Mouse (Mus musculus): ENCODE results near the gene Nepro. TPM values are rescaled to one million over a fixed set of nuclear protein-coding genes. Genes with fewer than 3 reads are reported as not detected.

Nepro gene
- total and polyA plus RNA-seq, 3 experiments: 5.4 to 27.7 (median 17.3) TPM

DNA sequence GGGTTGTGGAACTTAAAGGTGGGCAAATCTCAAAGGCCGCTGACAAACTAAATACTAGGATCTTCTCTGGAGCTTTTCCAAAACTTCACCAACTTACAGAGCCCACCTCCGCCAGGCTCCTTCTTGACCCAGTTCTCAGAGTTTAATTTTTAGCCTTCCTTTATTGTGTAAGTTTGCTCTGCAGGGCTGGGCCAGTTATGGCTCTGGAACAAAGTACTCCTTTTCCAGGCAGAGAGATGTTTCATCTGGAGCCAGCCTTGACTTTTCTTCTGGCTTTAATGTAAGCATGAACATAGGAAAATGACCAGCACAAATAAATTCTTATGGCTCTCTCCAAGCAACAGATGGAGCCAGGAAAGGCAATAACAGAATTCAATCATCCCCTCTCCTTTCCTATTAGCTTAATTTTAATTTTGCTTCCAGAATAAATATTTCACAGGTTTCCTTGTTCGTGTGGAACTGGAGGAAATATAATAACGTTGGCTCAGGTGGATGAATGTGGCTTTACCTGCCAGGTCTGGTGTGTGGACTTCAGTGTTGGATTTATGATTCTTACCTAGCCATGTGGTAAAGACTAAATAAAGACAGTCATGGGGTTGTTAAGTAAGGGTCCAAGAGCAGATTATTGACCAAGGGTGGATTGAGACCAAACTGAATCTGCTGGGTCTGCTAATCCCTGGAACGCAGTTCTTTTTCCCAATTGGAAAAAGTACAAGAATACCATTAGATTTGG lies 26.5 kb upstream of the Nepro start:
- no peaks in the 10 kb centered on the region for H3K36me3 ChIP-seq (replicated peaks)
- TF ChIP-seq GATA1 (IDR thresholded peaks at IDR 0.05; ENCODE audit: borderline replicate concordance, low read length): no peak
- TF ChIP-seq GATA2 (IDR thresholded peaks at IDR 0.05; ENCODE audit: borderline replicate concordance, low read depth, low read length): no peak
- TF ChIP-seq TAL1 (conservative IDR thresholded peaks at IDR 0.05; ENCODE audit: low read depth, low read length): no peak
- no peak for TF ChIP-seq CTCF (IDR thresholded peaks at IDR 0.05; ENCODE audit: low read depth, low read length)
- TF ChIP-seq POLR2AphosphoS5 (IDR thresholded peaks at IDR 0.05; ENCODE audit: insufficient replicate concordance, low read depth, low read length): no peak
- ATAC-seq (ENCODE audit: extremely low read depth, insufficient number of reproducible peaks, low FRiP score, poor library complexity, severe bottlenecking): no peak

DNA sequence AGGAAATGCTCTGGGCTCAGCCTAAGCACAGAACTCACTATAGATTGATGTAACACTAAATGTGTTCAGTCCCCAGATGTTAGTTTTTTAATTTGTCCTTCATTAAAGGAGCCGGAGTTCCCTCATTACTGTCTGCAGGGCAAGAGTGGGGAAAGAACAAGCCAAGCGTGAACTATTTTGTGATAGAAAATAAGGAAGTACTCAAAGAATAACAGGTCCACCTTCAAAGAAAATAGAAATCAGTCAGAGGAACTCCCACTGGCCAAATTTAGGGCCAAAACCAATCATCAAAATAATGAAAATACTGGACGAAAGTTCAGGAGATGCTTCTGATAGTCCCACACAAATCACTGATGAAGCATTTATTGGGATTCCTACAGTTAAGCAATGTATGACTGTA lies 22.9 kb upstream of the Nepro start:
- Histone ChIP-seq H3K4me1 (ENCODE audit: insufficient read depth, low read depth, low read length) (no peaks in the 10 kb centered on the region), H3K9me3 (replicated peaks) (no peaks in the 10 kb centered on the region), H3K4me3 (ENCODE audit: low read depth, low read length) (no peak overlapping the region), H3K27me3 (ENCODE audit: insufficient read depth, low read length) (peaks cover 21% of the 10 kb centered on the region; the same call in 1 of the 2 replicates), H3K36me3 (replicated peaks) (no peaks in the 10 kb centered on the region)
- no peak for TF ChIP-seq GATA2 (IDR thresholded peaks at IDR 0.05; ENCODE audit: borderline replicate concordance, low read depth, low read length)
- TF ChIP-seq TAL1 (conservative IDR thresholded peaks at IDR 0.05; ENCODE audit: low read depth, low read length): no peak
- no peak for TF ChIP-seq CTCF (IDR thresholded peaks at IDR 0.05; ENCODE audit: low read depth, low read length)
- no peak for TF ChIP-seq GATA1 (IDR thresholded peaks at IDR 0.05; ENCODE audit: borderline replicate concordance, low read length)
- TF ChIP-seq POLR2AphosphoS5 (IDR thresholded peaks at IDR 0.05; ENCODE audit: insufficient replicate concordance, low read depth, low read length): no peak
- DNase-seq (ENCODE audit: low spot score) (no peak), ATAC-seq (ENCODE audit: extremely low read depth, insufficient number of reproducible peaks, low FRiP score, poor library complexity, severe bottlenecking) (no peak)

More for the DNA sequence above, 26.5 kb upstream of the Nepro start:
- DNase-seq (ENCODE audit: low spot score): no peak
- Histone ChIP-seq H3K9me3 (replicated peaks) (no peaks in the 10 kb centered on the region), H3K27me3 (ENCODE audit: insufficient read depth, low read length) (peaks cover 20% of the 10 kb centered on the region), H3K4me1 (ENCODE audit: insufficient read depth, low read depth, low read length) (no peaks in the 10 kb centered on the region), H3K4me3 (ENCODE audit: low read depth, low read length) (no peak overlapping the region)

DNA sequence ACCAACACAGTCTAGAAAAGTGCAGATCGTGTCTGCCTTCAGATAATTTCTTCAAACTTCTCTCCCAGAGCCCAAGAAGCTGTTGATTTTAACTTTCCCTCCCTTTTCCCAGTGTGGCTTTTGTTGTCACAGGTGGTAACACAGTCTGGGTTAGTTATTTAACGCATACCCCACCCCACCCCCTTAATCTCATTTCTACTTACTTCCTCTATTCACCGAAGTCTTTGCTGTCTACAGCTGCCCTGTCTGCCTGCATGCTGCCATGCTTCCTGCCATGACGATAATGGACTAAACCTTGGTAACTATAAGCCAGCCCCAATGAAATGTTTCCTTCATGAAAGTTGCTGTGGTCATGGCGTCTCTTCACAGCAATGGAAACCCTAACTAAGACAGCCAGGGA lies 21.8 kb upstream of the Nepro start:
- Histone ChIP-seq H3K4me1 (ENCODE audit: insufficient read depth, low read depth, low read length) (no peaks in the 10 kb centered on the region), H3K36me3 (replicated peaks) (no peaks in the 10 kb centered on the region), H3K4me3 (ENCODE audit: low read depth, low read length) (no peak overlapping the region), H3K27me3 (ENCODE audit: insufficient read depth, low read length) (peaks cover 16% of the 10 kb centered on the region; the same call in 1 of the 2 replicates), H3K9me3 (replicated peaks) (no peaks in the 10 kb centered on the region)
- TF ChIP-seq CTCF (IDR thresholded peaks at IDR 0.05; ENCODE audit: low read depth, low read length): no peak
- TF ChIP-seq POLR2AphosphoS5 (IDR thresholded peaks at IDR 0.05; ENCODE audit: insufficient replicate concordance, low read depth, low read length): no peak
- TF ChIP-seq TAL1 (conservative IDR thresholded peaks at IDR 0.05; ENCODE audit: low read depth, low read length): no peak
- no peak for TF ChIP-seq GATA2 (IDR thresholded peaks at IDR 0.05; ENCODE audit: borderline replicate concordance, low read depth, low read length)
- no peak for TF ChIP-seq GATA1 (IDR thresholded peaks at IDR 0.05; ENCODE audit: borderline replicate concordance, low read length)
- ATAC-seq (ENCODE audit: extremely low read depth, insufficient number of reproducible peaks, low FRiP score, poor library complexity, severe bottlenecking): no peak
- no peak for DNase-seq (ENCODE audit: low spot score)

DNA sequence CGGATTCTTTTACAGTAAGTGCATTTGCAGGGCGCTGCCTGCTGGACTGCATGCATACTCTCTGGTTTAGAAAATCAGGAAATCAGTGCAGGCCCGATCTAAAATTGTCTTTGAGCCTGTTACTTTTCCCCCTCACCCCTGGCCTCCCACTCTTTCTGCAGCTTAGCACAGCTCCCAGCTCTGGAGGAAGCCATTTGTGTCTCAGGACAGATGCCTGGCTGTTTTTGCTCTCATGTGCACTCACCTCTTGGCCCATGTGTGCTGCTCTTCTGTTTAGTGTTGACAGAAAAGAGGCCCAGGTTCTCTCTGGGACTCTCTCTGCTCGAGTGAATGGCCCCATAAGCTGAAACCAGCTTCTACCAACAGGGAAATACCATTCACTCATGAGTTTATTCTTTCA lies 20.6 kb upstream of the Nepro start:
- TF ChIP-seq CTCF (IDR thresholded peaks at IDR 0.05; ENCODE audit: low read depth, low read length): no peak
- no peak for TF ChIP-seq GATA2 (IDR thresholded peaks at IDR 0.05; ENCODE audit: borderline replicate concordance, low read depth, low read length)
- TF ChIP-seq TAL1 (conservative IDR thresholded peaks at IDR 0.05; ENCODE audit: low read depth, low read length): no peak
- no peak for TF ChIP-seq POLR2AphosphoS5 (IDR thresholded peaks at IDR 0.05; ENCODE audit: insufficient replicate concordance, low read depth, low read length)
- Histone ChIP-seq H3K4me3 (ENCODE audit: low read depth, low read length) (no peak overlapping the region), H3K36me3 (replicated peaks) (no peaks in the 10 kb centered on the region), H3K27me3 (ENCODE audit: insufficient read depth, low read length) (peaks cover 19% of the 10 kb centered on the region), H3K4me1 (ENCODE audit: insufficient read depth, low read depth, low read length) (no peaks in the 10 kb centered on the region), H3K9me3 (replicated peaks) (no peaks in the 10 kb centered on the region)
- no peak for ATAC-seq (ENCODE audit: extremely low read depth, insufficient number of reproducible peaks, low FRiP score, poor library complexity, severe bottlenecking)
- no peak for DNase-seq (ENCODE audit: low spot score)

DNA sequence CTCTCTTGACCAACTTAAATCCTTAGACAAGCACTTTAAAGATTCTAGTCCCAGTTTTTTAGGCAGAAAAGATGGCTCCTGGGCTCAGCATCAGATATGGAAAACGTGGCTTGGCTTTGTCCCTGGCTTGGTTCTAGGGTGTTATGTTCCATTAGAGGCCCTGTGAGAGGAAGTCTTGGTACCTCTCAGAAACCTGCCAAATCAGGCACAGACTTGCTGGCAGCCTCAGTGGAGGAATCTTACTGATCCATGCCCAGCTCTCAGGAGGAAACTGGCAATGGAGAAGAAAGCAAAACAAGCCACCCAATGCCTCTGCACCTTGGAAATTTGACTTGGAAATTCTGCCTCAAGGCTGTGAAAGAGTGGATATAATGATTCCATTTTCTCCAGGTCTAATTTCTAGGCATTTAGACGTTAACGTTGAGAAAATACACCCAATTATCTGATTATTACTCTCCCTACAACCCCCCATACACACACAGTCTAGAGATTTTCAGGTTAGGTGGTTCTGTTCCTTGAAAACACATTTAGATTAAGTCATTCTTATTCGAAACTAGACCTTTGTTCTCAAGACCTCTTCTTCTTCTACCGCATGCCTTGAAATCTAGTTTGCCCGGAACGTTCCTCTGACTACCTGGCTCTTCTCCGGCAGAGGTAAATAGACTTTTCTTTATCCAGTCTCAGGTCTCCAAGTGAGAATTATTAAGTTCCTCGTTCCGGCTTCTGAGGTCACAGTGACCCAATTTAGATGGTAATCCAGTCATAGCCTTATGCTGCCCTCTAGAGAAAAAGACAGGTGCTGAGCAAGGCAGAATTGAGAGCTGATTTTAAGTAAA lies 7.6 kb upstream of the Nepro start:
- Histone ChIP-seq H3K4me3 (ENCODE audit: low read depth, low read length) (no peak overlapping the region), H3K4me1 (ENCODE audit: insufficient read depth, low read depth, low read length) (no peaks in the 10 kb centered on the region), H3K27me3 (ENCODE audit: insufficient read depth, low read length) (no peaks in the 10 kb centered on the region), H3K36me3 (replicated peaks) (peaks cover 23% of the 10 kb centered on the region), H3K9me3 (replicated peaks) (no peaks in the 10 kb centered on the region)
- no peak for TF ChIP-seq TAL1 (conservative IDR thresholded peaks at IDR 0.05; ENCODE audit: low read depth, low read length)
- TF ChIP-seq CTCF (IDR thresholded peaks at IDR 0.05; ENCODE audit: low read depth, low read length): no peak
- no peak for TF ChIP-seq GATA2 (IDR thresholded peaks at IDR 0.05; ENCODE audit: borderline replicate concordance, low read depth, low read length)
- TF ChIP-seq POLR2AphosphoS5 (IDR thresholded peaks at IDR 0.05; ENCODE audit: insufficient replicate concordance, low read depth, low read length): no peak
- TF ChIP-seq GATA1 (IDR thresholded peaks at IDR 0.05; ENCODE audit: borderline replicate concordance, low read length): no peak
- no peak for DNase-seq (ENCODE audit: low spot score)
- ATAC-seq (ENCODE audit: extremely low read depth, insufficient number of reproducible peaks, low FRiP score, poor library complexity, severe bottlenecking): peak; percentile 54

DNA sequence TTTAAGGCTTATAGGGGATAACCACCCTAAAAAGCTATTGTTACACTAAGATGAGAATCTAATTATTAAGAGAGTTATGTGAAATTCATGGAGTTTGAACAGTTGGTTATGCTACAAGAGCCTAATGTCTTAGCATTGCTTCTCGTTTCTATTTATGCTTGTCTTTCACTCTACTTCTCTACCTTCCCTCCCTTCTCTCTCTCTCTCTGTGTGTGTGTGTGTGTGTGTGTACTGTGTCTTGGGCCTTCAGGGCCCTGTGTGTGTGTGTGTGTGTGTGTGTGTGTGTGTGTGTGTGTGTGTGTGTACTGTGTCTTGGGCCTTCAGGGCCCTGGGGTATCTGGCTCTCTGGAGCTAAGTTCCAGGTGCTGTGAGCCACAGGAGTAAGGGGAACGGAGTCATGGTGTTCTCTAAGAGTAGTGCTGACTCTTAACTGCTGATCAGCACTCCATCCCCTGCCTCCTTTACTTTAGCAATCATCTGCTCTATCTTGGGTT lies 6.9 kb upstream of the Nepro start:
- ATAC-seq (ENCODE audit: extremely low read depth, insufficient number of reproducible peaks, low FRiP score, poor library complexity, severe bottlenecking) (no peak), DNase-seq (ENCODE audit: low spot score) (no peak)
- H3K27me3 ChIP-seq (ENCODE audit: insufficient read depth, low read length): no peaks in the 10 kb centered on the region
- H3K4me3 ChIP-seq (ENCODE audit: low read depth, low read length): no peak overlapping the region
- no peaks in the 10 kb centered on the region for H3K9me3 ChIP-seq (replicated peaks)
- peaks cover 23% of the 10 kb centered on the region for H3K36me3 ChIP-seq (replicated peaks)
- H3K4me1 ChIP-seq (ENCODE audit: insufficient read depth, low read depth, low read length): 0 out of 2 replicates have a peak, but pooled peaks cover under 1% of the 10 kb centered on the region
- TF ChIP-seq GATA2 (IDR thresholded peaks at IDR 0.05; ENCODE audit: borderline replicate concordance, low read depth, low read length) (no peak), POLR2AphosphoS5 (IDR thresholded peaks at IDR 0.05; ENCODE audit: insufficient replicate concordance, low read depth, low read length) (no peak), GATA1 (IDR thresholded peaks at IDR 0.05; ENCODE audit: borderline replicate concordance, low read length) (no peak), CTCF (IDR thresholded peaks at IDR 0.05; ENCODE audit: low read depth, low read length) (no peak), TAL1 (conservative IDR thresholded peaks at IDR 0.05; ENCODE audit: low read depth, low read length) (no peak)
